Mouse (Mus musculus) skeletal muscle tissue, adult 2 months (tissue): ENCODE results near the gene Ccdc110.
A peak's percentile ranks its signal among the peaks of the same experiment; 100 is the strongest.

Experiments used
- DNase-seq: peaks from one replicate; pipeline ENCODE4 v3.0.0-alpha.2; 2012; ENCODE audit warnings: low read depth, low spot score

Gene Ccdc110

DNA sequence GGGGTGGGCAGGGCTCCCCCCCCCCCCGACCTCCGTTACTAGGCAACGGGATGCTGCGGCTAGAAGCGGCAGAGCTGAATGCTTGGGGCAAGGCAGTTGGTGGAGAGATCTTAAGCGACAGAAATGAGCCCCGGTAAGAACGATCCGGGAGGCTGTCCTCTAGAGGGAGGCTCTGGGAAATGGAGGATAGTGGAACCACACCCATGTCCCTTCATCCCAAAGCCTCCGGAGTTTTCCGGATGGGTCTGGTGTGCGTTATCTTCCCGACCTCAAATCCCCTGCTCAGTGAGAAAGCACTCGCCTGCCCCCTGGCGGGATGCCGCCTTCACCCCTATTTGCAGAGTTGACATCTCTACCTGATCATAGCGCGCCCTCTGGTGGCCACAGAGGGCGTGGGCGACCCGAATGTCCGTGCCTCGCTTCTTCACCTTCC is at the start of gene Ccdc110:
TSS of gene Ccdc110 (plus strand) at position 38 of the 433 bp plus-strand sequence.
- DNase-seq, result peak; percentile 87

DNA sequence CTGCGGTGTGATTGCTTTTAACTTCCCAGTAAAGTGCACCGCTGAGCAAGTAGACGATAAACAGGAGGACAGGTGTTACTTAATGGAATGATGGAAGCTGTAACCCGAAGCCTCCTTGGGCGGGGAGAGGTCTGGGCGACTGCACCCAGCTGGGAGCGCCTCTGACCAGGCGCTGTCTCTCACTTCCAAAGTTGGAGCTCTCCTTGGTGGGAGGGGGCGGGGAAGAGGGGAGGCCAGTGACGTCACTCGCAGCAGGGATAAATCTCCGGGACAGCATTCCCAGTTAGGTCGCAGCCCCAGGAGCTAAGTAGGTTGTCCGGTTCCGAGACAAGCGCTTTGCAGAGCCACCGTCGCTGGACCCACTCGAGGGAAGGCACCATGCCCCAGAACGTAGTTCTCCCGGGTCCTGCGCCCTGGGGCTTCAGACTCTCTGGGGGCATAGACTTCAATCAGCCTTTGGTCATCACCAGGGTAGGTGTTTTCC is 49.2 kb upstream of the Ccdc110 start, which contains the start of gene Pdlim3:
TSS of gene Pdlim3 (plus strand) at position 260 of the 484 bp plus-strand sequence.
- DNase-seq, result peak; percentile 95

- DNase-seq, result peak; percentile 64
These were observed 48.6 kb upstream of the Ccdc110 start for GRCm38 (mm10) chr8:45885775-45886174.

GRCm38 (mm10) chr8:45889737-45890136 is 44.7 kb upstream of the Ccdc110 start:
- no peak for DNase-seq

DNA sequence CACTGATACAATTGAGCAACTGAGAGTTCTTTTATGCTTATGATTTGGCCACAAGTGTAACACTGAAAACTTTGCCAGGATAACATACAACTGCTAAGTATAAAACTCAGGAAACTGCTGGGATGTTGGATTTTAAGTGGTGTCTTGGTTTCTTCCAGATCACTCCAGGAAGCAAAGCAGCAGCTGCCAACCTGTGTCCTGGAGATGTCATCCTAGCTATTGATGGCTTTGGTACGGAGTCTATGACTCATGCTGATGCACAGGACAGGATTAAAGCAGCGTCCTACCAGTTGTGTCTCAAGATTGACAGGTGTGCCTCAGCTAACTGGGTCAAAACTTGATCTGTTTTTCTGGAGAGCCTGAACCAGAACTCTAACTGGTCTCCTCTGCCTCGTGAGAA is 37.8 kb upstream of the Ccdc110 start:
- peak; percentile 77 for DNase-seq

- no peak for DNase-seq
These were observed 34.6 kb upstream of the Ccdc110 start for GRCm38 (mm10) chr8:45899783-45900182.

DNA sequence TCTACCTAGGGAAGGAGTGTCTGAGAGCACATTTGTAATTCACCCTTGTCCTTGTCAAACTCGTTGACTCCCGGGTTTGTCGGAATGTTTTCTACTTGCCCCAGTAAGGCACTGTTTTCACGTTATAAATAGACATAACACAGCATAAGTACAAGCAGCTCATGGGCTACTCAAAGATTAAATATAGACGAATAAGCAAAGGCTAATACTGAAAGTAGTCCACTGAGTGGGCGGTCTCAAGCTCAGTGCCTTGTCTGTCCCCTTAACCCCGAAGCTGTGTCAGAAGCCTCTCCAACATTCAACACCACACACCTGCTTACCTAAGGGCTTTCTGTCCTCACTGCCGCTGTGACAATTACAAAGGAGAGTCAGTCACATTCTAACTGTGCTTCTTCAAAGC is 32.8 kb upstream of the Ccdc110 start:
- no peak for DNase-seq

DNA sequence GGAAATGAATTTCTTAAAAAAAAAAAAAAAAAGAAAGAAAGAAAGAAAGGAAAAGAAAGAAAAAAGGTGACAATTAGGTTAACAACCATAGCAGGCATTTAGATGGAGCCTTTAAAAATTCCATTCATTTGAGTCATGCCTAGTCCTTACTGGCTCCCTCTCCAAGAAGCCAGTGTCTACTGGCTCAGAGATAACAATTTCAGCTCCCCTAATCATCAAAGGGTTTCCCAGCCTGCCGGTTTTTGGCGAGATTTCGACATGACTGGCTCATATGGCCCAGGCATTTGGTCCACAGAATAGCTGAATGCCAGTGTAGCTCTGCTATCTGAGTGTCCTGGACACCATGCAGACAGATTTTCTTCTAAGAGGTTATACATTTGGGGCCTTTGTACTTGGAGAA is 30.8 kb upstream of the Ccdc110 start:
- no peak for DNase-seq

DNA sequence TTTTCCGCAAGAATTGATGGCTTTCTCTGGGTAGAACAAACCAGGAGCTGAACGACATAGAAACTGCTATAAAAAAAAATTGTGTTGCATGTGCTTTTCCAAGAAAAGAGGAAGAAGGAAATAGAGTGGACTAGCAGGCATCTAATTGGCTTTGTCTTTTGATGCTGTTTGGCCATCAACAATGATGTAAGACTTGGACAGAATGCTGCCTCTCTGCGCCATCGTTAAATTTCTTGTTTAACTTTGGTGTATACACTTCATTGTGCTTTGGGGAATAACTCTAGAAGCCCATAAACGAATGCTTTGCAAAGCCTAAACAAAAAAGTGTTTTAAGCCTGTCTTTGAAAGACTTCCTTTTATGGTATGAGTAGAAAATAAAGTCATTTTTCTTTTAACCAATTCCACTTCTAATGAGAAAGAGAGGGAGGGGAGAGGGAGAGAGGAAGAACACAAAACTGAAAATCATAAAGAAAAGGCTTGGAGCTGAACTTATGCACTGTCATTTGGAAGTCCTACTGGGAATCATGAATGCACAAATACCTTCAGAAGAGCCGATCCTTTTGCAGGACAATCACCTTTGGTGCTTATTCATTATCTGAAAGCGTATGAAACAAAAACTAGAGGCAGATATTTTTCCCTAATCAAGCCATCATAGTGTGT is 28.7 kb upstream of the Ccdc110 start:
- no peak for DNase-seq

DNA sequence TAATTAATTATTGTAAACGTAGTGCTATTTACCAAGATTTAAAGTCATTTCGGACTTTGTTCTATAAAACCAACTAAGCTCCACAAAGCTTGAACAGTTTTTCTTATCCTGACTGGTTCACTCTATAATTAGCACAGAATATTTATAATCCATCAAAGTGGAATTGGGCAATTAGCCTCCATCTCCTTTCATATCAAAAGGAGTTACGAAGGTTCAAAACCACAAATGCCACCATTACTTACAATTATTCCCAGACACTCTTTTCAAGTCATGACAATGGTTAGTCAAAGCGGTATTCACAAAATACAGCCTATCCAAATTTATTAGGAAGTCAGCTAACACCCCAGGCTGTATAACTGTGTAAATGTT is 28.2 kb upstream of the Ccdc110 start:
- no peak for DNase-seq

GRCm38 (mm10) chr8:45913707-45914106 is 20.7 kb upstream of the Ccdc110 start:
- no peak for DNase-seq

- no peak for DNase-seq
These were observed 17.9 kb upstream of the Ccdc110 start for GRCm38 (mm10) chr8:45916496-45916895.

GRCm38 (mm10) chr8:45917040-45917679 is 17.3 kb upstream of the Ccdc110 start:
- peak; percentile 41 for DNase-seq

DNA sequence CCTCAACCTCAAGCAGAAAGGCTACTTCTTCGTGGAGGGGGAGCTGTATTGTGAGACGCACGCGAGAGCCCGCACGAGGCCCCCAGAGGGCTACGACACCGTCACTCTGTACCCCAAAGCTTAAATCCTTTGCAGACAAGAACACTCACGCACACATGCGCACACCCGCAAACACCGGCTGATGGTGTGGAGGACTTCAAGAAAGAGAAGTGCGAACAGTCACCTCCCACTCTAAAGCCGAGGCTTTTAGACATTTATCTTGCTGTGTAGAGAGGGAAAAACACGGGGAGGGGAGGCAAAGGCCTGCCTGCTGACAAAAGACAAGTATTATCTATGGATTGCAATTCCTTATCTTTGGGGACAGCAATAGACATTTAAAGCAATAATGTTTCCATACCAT is 15.5 kb upstream of the Ccdc110 start:
- no peak for DNase-seq

DNA sequence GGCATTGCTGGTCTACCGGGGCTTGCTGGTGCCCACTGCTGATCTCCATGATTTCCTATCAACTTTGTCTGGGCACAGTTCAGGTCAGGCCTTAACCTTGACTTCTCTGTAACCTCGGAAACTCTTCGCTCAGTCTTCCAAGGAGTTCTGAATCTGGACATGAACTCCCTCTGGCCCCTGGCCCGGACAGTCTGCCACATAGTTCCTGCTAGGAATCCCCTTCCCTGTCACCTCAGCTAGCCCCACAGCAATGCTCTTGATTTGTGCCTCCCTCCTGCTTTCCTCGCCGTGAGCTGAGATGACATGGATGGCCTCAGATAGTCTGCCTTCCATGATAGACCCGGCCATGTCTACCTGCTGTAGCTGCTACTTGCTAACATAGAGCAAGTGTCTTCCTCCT is 14.0 kb upstream of the Ccdc110 start:
- peak; percentile 45 for DNase-seq

DNA sequence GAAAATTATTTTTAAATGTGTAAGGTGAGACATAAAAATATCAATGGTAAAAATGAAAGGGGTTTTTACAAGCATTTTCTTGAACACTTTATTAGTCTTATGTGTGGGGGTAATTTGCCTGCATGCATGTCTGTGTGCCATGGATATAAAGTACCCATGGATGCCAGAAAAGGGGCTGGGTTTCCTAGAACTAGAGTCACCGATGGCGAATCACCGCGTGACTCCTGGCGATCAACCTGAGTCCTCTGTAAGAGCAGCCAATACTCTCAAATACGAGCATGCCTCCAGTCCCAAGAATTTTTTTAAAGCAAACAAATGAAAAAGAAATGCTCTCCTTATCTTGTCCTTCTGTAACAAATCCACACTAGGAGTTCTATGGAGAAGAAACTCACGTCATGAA is 12.3 kb upstream of the Ccdc110 start:
- no peak for DNase-seq

DNA sequence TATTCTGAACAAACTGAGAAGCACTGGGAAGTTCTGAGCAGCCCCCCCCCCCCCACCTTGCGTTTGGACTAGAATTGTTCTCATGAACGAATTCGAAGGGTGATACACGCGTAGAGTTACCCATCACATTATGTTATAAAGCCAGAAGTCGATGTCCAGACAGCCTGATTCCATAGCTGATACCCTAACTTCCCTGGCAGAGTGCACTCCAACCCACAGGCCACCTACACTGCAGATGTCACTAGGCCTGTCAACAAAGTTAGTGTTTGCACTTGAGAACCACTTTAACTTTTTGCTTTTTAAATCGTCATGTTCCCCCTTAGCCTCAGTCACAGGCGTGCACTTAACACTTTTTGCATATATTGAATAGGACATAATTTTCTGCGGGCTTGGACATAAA is 2.6 kb downstream of the Ccdc110 start:
- no peak for DNase-seq

GRCm38 (mm10) chr8:45946283-45946682 is 11.9 kb downstream of the Ccdc110 start:
- DNase-seq, result no peak

GRCm38 (mm10) chr8:45950622-45951021 is 16.2 kb downstream of the Ccdc110 start:
- no peak for DNase-seq

- no peak for DNase-seq
These were observed 36.5 kb downstream of the Ccdc110 start for GRCm38 (mm10) chr8:45970894-45971293.

DNA sequence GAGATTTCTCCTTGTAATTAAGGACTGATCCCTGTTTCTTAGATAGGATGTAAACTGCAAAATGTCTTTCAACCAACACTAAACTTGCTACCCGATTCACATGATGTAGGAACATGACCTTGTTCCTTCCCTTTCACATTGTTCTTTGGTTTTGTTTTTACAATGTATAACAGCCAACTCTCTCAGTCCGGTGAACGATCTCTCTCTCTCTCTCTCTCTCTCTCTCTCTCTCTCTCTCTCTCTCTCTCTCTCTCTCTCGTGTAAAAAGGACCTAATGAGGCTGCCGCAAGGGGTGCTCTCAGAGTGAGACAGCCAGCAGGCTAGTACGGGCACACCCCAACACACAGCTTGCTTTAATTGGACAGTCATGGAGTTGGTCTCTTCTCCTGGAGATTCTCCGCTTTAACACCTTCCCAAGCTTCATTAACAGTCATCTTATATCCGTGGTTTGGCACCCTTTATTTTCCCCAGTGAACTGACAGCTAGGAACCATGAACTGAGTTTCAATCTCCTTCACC is 39.6 kb downstream of the Ccdc110 start:
- DNase-seq, result no peak

DNA sequence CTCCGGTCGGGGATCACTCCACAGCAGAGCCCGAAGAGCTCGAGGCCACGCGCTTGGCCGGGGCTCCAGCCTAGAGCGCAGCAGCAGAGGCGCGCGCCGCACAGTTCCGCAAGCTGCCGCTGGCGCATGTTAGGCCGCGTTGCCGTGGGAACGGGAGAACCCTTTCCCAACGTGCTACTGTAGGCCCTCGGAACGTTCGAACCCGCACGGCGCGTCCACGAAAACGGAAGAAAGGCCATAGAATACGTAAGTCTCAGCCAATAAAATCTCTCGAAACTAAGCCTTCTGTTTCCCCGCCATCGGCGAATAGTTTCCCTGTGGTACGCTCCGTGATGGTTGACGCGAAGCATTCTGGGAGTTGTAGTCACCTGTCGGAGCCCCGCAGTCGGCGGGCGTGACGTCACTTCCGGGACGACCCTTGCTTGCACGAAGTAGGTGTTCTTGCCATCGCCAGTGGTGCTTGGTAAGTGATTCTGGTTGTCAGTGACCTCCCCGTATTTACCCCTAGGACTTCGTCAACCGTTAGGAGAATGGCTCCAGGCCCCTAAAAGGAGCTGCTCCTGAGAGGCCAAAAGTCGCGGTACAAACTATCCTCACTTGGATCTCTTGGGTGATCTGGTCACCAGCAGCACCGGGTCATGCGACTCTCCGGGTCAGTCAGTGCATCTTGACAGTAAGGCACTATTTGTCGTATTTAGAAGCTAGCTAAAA is 40.9 kb downstream of the Ccdc110 start, which contains the start of the genes 1700029J07Rik and Ufsp2:
TSS of gene 1700029J07Rik (minus strand) at position 127 of the 711 bp plus-strand sequence.
TSS of gene Ufsp2 (plus strand) at position 403 of the 711 bp plus-strand sequence.
- peak; percentile 96 for DNase-seq
